Mouse (Mus musculus) monocyte, adult 5-6 weeks (primary cell): ENCODE data around the gene Pip4k2a. TPM values are rescaled to one million over a fixed set of nuclear protein-coding genes. Genes with fewer than 3 reads are reported as not detected.

Experiments
- ATAC-seq: fragments of 153-309, 156-312 bp; replicated peaks from 2 replicates; pipeline ENCODE4 v1.8.0; 2017; ENCODE audit warnings: mild to moderate bottlenecking; ENCODE audit not compliant: low TSS enrichment, insufficient number of reproducible peaks, severe bottlenecking, poor library complexity, low FRiP score
- total RNA-seq: library from RNA; stranded (forward); fragments of 200-1000, 200-491, 200-594 nt; gene quantifications from 3 replicates; pipeline ENCODE4 v1.2.3, GENCODE M21; 2017

The Pip4k2a gene
- total RNA-seq, 1 experiment from 2014 or later, result 133 TPM

DNA sequence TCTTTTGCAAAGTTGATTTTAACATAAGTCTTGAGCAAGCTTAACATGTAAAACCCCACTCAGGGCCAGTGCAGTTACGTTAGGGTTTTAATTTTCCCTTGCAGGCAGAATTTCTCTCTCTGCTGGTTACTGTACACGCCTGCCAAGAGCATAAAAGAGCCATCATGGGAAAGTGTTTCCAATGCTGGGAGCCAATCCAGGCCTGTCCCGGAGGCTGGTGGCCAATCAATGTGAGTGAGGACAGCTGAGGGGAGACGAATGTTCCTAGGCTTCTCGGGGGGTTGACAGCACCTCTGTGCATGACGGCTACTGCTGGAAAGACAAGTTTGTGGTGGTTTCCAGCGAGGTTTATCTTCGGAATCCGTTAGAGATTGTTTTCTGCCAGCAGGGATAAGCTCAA, 175.2 kb downstream of the Pip4k2a start:
- no peak for ATAC-seq

DNA sequence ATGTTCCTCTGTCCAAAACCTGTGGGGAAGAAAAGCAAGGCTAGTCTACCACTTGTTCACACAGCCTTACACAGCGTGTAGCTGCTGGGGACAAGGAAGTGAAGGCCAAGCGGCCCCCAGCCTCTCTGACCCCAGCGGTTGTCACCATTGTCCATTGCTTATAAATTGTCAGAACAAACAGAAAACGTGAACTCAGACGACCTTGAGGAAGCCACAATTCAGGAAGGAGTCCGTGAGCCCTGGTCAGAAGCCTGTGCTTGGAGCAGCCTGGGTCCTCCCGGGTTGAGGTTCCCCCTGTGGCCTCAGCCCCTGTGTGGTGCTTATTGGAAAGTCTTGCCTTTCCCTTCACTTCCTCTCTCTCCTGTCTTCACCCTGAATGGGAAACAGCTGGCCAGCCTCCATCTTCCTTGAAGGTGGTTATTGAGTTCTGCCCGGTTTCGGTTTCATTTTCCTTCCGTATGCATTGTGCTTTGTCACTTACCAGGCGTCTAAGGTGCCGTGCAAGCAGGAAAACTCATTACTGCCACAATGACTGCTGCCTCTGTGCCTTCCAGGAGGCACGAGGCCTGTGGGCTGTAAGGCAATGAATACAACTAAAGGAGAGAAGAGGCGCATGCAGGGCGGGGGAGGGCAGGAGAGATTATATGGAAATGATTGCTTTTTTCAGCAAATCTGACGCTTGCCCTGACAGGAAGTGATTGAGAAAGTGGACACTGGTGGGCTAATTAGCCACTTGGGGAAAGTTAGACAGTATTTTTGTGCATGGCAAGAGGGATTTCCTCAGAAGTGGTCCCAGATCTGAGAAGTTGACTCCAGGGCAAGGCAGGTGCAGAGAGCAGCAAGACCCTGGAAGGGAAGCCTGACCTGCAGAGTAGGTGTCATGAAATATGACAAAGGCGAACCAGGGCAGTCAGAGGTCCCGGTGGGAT, 176.2 kb downstream of the Pip4k2a start:
- peak; percentile 81 for ATAC-seq

DNA sequence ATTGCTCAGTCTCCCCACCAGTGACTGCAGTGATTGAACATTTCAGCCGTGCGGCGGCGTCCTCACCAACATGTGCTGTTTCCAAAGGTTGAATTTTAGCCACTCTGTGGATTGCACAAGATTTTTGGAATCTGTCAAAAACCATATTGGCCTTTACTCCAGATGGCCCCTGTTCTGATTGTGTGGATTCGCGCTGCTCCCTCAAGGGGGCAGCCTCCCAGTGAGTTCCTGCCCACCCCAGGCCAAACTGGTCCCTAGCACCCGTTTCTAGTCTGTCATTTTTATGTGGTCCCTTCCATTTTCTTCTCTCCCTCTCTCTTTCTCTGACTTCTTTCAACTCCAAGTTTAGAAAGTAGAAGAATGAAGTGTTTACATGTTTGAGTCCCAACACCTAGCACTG, 178.4 kb downstream of the Pip4k2a start:
- no peak for ATAC-seq

DNA sequence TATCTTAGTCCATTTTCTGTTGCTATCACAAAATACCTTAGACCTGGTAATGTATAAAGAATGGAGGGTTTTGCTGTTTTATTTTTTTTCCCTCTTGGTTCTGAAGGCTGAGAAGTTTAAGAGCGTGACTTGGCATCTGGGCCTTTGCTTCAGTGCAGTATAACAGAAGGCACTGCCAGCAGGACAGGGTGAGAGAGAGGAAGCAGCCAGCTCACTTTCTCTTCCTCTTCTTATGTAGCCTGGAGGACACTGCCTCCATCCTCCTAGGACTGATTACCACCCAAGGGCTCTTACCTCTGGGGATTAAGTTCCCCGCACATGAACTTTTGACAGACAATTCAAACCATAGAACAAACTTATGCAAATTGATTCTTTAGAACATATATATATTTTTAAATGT, 181.9 kb downstream of the Pip4k2a start:
- ATAC-seq, result no peak; the same call in 1 of the 2 replicates

DNA sequence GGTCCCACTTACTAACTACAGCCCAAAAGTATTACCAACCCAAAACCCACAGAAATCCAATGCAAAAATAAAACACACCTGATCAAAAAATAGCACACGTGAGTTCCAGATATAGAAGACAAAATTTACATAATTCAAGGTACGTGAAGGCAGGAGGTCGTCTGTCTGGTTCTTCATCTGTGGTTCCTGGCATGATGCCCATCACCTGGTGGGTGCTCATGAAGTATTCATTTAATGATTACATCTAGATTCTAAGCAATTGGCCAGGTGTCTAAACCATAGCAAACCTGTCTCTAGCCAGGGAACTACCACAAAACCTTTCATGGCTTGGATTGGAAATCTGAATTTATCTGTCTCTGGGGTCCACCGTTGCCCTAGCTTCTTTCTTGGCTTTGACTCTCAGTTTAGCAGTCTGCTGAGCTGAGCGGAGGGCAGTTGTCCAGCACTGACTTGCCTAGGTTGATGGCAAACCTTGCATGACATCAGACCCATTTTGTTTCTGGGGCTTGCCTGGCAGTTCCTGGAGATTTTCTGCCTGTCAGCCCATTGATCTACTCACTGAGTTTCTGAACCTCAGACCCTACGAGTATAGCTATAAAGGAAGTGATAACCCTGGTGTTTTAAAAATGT, 182.5 kb downstream of the Pip4k2a start:
- ATAC-seq, result no peak

DNA sequence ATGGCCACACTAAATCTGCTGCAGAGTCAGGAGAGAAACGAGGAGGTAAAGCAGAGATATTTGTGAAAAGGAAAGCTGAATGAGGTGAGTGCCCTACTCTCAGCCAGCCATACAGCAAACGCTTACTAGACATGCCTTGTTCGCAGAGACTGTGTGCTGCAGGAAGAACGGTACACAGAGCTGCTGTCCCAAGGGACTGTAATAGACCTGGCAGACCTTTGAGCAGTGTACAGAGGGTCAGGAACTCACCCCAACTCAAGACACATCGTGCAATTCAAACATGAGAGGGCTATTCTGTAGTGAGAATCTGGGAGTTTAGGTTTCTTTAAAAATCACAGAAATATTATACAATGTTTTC, 183.5 kb downstream of the Pip4k2a start:
- no peak for ATAC-seq

DNA sequence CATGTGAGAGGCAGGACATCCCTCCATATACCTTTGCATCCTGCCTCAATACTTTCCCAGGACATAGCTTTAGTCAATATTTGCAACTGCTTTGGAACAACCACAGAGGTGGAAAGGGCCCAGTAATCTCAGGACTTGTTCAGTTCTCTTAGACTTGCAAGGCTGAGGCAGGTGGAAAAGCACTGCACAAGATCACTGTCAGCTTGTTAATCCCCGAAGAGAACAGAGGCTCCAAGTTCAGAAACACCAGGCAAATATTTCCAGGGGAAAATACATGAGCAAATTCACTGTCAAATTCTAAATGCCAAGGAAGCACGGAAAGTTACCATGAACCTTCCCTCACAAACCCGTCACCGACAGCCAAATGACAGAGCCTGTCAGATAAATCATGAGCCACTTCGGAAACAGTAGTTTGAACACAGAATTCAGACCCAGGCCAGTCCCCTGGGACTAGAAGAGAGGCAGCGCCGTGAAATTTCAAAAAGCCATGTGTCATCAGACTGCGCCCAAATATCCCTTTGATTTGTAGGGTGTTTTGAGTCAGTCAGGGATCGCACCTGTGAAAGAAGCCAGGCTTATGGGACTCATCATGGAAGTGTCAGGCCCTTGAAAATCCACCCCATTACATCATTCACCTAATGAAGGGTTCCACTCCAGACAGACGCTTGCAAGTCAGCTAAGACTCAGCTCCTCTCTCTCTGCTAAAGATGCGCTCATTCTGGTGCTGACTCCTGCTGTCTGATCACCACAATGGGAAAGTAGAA, 184.1 kb downstream of the Pip4k2a start:
- ATAC-seq, result no peak

DNA sequence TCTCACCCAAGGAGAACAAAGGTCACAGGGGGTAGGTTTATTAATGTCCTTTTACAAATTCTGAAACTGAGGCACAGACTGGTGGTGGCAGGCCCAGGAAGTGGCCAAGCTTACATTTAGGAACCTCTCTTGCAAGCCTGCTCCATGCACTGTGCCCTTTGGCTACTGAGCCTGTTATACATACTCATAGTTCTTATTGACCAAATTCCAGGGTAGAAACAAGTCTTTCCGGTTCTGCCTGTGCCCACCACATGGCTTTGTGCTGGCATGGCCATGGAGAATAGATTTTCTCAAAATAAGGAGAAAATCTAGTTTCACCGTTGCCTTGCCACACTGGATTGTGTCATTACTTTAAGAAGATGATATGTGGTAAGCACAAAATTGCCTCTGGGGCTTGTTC, 190.0 kb downstream of the Pip4k2a start:
- no peak for ATAC-seq

DNA sequence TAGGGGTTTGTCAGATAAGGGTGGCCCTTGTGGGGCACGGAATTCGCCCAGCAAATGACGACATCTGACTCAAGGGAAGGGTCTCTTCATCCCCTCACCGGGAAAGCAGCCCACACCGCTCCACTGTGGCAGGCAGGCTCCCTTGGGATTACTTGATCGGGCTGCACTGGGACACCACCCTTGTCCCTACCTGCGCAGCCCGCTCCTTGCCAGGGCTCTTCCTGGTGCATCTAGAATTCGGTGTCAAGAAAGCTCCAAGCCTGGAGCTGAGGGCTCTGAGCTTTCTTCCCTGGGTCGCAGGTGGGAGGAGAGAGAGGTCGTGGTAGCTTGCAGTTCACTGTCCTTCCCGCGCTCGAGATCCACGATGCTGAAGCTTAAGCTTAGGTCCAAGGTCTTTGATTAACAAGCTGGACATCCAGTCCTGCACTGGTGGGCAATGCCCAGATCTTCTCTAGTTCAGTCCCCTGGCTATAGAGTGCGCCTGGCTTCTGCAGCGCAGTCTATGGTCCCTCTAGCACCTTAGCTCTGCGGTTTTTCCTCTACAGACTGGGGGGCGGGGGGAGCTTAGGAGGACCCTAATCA, 196.6 kb downstream of the Pip4k2a start:
- ATAC-seq, result no peak; the same call in 1 of the 2 replicates

DNA sequence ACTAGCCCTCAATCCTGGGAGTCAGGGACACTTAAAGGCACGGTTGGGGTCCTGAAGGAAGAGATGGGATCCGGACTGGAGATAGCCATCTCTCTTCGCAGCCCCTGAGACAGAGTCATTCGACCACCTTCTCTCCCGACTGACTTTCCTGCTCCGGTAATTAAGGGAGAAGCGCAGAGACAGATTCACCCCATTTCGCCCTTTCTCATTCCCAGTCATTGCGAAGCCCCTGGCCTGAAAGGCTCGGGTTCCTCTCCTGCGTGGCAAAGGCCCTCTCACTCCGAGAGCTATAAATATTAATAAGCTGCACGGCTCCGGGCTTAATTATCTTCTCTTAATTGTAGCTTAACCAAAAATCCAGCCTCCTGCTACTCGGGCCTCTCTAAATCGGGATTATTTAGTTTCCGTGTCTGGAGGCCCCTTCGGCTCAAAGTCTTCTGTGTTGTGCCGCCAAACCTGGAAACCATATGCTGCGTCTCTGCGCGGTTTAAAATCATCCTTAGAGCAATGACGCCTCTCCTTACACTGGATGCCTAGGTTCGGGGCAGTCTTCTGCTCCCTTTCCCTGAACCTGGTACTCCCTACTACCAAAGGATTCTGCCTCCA, 197.2 kb downstream of the Pip4k2a start:
- ATAC-seq, result no peak

DNA sequence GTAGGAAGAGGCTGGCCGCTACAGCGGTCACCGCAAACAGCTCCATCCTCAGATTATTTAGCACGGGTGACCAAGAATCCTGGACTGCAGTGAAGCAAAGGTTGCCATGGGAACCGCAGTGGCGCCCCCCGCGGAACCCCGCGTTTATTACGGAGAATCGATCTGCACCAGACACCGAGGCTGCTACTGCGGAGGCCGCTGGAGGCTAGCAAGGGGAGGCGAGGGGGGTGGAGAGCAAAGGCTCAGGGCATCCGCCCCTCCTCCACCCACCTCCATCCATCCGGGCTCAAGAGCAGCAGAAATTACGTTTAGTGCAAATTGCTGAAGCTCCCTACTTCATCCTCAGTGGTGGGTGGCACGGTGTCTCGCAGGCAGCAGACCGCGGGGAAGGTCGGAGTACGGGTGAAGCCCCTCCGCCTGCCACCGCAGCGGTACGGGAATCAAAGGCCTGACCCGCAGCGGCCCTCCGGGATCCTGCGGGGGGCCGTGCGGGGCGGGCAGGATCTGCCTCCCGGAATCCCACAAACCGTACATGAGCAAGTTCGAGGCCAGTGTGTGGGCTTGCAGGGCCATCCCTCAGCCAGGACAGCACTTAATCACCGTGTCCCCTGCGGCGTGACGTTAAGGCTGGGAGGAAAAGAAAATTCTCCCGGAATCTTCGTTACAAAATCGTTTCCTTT, 197.8 kb downstream of the Pip4k2a start:
- ATAC-seq, result 0 out of 2 replicates have a peak, but pooled peaks have one; percentile 18

DNA sequence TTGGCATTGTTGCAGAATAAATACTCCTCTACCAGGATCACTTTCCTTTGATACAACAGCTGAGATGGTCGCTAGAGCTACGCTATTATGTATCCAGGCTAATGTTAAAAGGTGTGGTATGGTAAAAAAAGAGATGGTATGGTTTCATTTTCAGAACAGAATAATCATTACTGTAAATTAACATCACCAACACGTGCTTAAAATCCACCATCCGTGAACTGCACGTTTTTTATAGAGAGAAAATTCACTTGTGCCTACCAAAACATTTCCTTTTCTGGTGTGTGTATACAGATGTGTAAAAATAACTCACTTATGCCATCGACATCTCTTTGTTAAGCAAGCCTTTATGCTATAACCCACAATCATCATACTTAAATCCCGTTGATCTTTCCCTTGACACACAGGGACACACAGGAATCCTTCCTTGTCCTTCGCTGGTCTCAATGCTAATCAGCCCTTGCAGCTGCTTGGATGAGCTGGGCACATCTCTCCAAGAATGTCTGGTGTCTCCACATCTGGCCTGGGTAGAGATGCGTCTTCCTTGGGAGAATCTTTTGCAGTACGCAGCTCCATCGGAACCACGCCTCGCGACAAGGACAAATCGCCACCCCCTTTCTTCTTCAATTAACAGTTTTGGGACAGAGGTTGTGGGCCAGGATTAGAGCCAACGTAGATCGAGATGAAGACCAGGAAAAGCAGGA, 198.5 kb downstream of the Pip4k2a start:
- no peak for ATAC-seq

DNA sequence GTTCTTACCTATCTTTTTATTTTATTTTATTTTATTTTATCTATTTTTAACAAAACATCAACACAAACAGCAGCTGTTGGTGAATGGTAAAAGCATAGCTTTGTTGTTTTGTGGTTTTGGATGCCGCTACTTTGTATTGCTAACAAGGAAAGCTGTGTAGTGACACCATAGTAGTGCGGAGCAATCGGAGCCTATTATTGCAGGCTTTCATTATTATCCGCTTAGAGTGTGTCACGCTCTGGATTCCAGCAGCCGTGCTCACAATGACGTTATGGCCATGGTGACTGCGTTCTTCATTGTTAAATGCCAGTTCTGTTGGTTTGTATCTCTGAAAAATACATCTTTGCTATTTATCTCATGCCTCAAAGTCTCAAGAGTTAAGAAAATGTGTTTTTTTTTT, 200.2 kb downstream of the Pip4k2a start:
- no peak for ATAC-seq

DNA sequence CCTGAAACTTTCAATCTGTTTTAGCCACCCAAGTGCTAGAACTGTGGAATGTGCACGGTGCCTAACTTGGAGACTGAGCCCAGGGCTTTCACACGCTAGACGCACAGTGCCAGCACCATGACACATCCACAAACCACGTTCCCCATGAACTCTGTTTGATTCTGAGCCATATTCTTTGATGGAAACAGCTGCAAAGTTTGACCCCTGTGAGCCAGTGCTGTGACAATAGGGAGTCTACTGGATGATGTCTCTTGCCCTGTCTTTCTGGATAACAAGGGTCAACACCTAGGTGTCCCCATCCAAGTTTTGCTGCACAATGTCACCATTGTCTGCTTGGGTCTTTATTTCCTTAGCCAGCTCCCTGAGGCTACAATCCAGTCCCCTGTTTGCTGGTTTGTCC, 203.7 kb downstream of the Pip4k2a start:
- ATAC-seq, result no peak
